Mouse (Mus musculus) megakaryocyte progenitor cell, adult 5-6 weeks (primary cell): ENCODE results near the gene Rbm4b. TPM values are rescaled to one million over a fixed set of nuclear protein-coding genes. Genes with fewer than 3 reads are reported as not detected.

Source experiments
- ATAC-seq: replicated peaks from 2 replicates; pipeline ENCODE4 v1.8.0; 2016; ENCODE audit warnings: mild to moderate bottlenecking, moderate TSS enrichment, inconsistent platforms; ENCODE audit not compliant: poor library complexity
- total RNA-seq, 2 experiments: library from RNA; stranded (forward) in 1 of 2; stranded (reverse) in 1 of 2; fragments of 157-497, 149-512 nt in 1 of 2; fragments of 200-1000 nt in 1 of 2; gene quantifications; 2 replicates each; pipeline versions ENCODE4 v1.2.3 to v1.2.4; 2015 to 2017

Gene Rbm4b
- total RNA-seq (2015) (8.5 and 12.3 TPM in 2 replicates), total RNA-seq (2017) (11.3 and 12.2 TPM in 2 replicates)

DNA sequence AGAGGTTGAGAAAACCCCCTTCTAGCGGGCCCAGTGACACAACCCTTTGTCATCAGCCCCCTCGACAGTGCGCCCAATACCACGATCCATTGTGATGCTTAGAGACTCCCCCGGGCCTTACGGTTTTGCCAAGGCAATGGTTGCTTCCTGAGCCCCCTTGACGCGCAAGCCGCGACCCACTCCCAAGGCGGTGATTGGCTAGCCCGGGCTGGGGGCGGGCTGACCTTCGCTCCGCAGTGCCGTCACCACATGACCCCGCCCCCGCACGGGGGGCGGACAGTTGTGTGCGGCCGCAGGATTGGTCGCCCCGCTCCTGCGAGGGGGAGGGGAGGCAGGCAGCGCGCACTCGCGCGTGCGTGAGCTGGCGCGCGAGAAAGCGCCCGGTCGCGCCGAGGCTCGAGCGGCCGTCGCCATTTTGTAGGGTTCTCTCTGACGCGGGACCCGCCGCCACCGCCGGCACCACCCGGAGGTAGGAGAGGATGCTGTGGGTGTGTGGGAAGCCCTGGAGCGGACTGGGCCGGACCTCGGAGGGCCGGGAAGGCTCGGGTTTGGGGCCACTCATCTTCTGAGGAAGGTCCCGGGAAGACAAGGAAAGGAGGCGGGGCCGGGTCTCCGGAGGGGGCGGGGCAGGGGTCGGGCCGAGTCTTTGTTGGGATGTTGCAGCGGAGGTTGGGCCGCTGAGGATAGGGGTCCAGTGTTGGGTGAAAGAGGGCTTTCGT, at the start of gene Rbm4b:
TSS of gene Rbm4b (plus strand) at position 305 of the 719 bp plus-strand sequence.
- ATAC-seq = peak; percentile 93

DNA sequence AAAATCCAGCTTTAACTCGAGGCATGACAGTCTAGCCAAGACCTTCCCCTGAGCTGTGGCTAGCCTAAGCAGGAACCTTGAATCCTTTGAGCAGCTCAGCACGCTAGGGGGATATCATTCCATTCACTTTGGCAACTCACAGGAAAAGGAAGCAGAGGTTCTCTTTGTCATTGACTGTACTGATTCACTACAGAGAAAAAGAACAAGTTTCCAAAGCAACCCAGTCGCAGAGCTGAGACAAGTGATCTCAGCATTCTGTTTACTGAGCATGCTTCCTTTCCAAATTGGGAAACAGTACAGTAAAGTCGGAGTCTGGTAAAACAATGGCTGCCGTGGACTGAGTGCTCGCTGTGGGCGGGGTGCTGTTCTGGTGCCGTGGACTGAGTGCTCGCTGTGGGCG, 47.5 kb upstream of the Rbm4b start:
- ATAC-seq = no peak

DNA sequence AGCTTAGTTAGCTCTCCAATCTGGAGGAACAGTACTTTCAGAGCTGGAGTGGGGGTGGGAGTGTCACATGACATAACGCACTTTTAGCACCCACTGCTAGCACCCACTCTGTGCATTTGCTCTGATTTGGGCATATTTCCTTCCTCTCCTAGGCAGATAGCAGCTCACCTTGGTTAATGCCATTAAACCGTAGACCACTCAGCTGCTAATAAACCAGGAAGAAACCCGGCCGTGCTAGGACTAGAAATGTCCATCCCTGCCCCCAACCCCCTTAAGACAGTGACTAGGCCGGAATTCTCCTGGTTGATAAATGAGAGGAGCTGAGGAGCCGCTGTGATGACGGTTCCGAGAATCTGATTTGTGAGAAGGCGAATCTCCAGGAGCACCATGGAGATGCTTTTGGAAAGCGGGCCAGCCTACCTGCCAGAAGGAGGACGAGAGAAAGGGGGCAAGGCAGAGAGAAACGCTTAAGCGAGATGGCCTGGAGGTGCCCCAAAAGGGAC, 45.1 kb upstream of the Rbm4b start, which contains the start of gene Sptbn2:
TSS of gene Sptbn2 (plus strand) at position 70 of the 503 bp plus-strand sequence.
- no peak for ATAC-seq

DNA sequence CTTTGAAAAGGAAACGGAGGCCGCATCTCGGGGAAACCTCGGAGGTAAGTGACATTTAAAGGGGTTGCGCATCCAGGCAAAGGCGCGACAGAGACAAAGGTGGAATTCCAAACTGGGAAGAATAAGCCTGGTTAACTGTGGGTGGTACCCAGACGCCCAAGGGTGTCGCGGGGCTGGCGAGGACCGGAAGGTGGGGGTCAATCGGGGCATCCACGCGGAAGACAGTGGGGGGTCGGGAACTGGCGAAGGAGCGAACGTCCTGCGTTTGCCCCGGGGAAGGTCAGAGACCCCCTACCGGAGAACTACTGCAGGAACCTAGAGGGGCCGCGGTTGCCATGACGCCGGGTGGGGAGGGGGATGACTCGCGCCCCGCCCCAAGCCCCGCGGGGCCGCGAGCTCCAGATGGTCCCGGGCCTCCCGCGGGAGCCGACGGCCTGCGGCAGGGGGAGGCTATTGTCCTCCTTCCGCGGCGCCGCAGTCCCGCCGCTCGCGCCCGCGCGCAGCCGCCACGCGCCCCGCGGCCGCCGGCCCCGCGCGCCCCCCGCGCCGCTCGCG, 44.6 kb upstream of the Rbm4b start:
- ATAC-seq = no peak

DNA sequence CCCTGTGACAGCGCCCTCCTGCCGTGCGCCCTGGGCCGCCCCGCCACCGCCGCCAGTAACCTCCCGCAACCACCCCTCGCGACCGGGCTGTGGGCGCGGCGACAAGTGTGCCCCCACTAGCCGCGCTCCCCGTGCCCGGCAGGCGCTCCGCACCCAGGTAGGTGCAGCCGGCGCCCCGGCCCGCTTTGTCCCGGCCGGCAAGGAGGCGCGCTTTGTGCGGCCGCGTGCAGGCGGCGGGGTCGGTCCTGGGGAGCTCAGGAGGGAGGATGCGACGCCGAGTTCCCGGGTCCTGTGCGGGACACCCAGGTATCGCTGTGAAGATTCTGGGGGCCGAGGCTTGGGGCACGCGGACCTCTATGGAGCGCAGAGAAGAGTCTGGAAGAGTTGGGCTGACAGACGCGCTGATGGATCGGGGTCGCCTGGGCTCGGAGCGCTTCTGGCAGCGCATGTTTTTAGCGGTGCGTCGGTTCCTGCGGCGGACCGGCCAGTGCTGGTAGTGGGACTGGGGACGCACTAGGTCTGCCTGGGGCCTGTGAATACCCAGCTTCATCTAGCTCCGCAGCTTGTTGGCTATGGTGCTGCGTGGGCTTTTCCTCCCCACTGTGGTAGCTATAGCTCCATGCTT, 44.0 kb upstream of the Rbm4b start:
- ATAC-seq = no peak

DNA sequence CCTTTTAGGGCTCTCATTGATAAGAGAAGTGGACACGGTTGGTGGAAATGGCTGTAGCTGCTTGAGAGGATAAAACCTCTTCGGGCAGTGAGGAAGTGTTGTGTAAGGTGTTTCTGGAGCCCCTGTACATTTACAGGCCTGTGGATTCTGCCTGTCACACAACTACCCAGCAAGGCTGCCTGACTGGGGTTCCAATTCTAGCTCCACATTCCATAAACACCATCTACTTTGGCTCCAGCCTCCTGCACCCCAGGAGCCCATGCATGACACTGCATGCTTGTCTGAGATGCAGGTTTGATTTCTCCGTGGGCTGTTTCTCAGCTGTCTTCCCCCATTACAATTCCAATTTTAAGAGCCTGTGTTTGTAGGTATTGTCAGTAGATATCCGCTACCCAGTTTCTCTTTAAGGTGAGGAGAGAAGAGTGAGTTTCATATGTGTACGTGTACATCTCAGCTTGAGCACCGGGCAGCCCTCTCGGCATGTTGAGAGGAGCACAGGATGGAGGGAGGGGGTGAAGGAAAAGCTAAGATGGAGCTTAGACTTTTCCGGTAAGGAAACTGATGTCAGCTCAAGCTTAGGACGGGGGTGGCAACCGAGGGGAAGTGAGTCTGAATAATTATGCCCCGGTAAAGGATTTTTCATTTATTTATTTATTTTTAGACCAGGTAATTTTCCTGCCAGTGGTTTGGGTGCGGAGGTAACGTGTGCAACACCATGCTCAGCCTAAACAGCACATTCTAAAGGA, 43.3 kb upstream of the Rbm4b start:
- ATAC-seq = no peak

DNA sequence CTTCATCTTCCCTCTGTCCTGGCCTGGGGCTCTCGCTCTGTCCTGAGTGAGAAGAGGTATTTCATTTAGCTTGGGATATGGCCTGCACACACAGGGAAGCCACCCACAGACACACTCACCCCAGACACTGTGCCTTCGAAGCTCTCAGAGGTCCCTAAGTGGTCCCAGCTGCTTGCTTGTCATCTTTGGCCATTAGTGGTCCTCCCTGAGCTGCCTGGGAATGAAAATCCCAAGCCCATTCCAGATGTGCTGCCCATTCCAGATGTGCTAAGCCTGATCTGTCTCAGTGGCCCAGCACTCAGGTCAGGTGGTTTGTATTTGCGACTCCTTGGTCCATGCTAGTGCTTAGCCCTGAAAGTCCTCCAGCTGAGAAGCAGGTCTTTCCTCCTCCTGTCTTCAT, 42.4 kb upstream of the Rbm4b start:
- ATAC-seq = no peak

DNA sequence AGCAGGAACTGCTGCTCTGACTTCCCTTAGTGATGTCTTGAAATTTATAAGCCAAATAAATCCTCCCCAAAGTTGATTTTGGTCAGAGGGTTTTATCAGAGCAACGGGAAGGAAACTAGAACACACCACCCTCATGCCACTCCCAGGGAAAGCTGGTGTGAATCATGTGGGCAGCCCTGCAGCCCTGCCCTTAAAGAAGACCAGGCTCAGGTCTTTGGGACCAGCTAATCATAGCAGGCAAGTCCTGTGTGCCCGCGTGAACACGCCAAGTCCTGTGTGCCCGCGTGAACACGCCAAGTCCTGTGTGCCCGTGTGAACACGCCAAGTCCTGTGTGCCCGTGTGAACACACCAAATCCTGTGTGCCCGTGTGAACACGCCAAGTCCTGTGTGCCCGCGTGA, 39.5 kb upstream of the Rbm4b start:
- ATAC-seq = no peak

DNA sequence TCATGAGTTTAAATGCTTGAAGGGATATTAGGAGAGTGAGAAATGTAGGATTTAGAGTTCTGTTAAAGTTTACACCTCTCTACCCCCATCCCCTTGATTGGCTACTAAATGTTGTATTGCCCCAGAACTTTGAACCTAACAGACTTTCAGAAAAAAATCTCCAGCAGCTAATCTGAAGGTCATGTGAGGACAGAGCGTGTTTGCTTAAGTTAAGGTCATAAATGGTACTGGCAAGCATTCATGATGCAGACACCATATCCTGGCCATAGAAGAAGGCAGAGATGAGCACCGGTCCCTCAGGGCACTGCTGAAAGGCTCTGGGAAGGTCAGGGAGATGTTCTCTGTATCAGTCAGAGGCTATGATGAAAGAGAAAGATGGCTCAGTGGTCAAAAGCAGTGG, 39.0 kb upstream of the Rbm4b start:
- ATAC-seq = no peak

DNA sequence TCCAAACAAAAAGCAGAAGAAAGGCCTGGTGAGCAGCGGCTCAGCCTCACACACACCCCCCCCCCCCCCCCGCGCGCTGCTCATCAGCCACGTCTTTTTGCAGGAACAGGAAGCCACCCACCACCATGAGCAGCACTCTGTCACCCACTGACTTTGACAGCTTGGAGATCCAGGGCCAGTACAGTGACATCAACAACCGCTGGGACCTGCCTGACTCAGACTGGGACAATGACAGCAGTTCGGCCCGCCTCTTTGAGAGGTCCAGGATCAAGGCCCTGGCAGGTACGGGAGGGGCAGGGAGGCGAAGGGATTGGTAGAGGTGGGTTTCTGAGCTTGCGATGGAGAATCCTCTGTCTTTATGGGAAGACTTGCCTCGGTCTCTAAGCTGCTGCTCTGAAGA, 37.6 kb upstream of the Rbm4b start:
- ATAC-seq = peak; percentile 58

DNA sequence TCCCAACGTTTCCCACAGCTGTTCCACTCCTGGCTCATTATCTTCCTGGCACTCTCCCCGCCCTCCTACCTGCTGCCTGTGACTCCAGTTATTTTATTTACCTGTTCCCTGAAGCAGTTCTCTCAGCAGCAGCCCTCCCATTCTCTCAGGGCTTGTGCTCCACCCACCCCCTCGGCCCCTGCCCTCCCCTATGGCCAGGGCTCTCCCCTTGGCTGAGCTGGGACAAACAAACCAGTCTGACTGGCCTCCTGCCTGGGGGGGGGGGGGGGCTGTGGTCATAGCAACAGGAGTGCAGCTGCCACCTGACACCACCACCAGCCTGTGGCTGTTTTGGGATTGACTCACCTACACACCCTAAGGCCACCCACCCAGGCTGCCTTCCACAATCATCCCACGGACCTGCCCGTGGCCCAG, 36.9 kb upstream of the Rbm4b start:
- no peak for ATAC-seq

DNA sequence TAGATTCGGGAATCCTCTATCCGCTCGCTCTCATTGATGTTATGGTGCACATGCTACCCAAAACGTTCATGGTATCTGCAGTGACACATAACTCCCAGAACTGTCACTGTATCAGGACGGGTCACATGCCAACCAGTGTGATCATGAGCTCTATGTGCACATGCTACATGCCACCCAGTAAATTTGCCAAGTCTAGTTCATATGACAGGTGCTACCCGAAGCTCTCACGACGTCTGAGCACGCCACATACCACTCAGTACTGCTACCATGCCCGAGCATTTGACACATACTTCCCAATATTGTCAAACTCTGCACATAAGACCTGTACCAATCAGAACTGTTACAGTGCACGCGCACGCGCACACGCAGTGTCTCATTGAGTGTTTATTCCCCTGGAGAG, 36.2 kb upstream of the Rbm4b start:
- no peak for ATAC-seq

DNA sequence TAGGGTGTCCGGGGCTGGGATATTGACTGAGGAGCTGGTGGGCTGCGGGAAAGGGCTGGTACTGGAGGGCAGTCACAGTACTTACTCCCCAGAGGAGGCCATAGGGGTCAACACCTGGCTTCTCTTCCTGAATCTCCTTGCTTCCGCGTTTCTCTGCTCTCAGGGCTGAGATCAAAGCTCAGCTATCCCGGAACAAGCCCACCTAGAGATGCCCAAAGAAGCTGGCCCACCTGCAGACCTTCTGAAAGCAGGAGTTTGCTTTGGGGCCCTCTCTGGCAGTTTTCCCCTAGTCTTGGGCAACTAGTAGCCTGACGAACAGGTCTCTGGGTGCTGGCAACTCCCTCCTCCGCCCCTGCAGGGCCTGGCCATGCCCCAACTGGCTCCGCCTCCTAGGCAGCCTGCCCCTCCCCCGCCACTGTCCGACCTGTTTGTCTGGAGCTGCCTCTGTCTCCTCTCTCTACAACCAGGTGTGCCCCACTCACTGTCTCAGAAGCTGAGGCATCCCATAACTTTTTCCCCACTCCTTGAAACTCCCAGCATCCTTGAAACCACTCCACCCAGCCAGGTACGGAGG, 35.5 kb upstream of the Rbm4b start:
- no peak for ATAC-seq

DNA sequence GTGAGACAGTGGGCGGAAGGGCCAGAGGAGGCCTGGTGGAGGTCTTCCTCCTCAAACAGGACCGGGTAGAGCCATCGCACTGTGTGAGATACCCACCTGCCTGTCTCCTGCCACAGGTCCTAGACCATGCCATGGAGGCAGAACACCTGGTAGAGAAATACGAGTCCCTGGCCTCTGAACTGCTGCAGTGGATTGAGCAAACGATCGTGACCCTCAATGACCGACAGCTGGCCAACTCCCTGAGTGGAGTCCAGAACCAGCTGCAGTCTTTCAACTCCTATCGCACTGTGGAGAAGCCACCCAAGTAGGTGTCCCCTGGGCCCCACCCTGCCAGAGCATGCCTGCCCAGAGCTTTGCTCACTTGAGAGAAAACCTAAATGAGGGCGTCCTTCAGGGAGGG, 27.1 kb upstream of the Rbm4b start:
- ATAC-seq = no peak

DNA sequence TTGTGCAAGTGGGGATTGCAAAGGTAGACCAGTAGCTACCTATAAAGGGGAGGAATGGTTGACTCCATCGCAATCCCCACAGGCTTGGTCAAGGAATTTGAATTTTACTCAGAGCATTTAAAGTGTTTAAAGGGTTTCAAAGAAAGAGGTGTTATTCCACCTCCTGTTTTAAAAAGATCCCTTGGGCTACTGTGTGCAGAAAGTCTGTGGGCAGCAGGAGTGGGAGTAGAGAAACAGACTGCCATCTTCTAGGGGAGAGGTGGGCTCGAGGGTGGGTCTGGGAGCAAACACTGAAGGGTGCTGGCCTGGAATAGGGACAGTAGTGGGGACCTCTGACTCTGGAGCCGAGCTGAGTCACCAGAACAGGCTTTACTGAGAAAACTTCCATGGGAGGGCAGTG, 23.2 kb upstream of the Rbm4b start:
- no peak for ATAC-seq

DNA sequence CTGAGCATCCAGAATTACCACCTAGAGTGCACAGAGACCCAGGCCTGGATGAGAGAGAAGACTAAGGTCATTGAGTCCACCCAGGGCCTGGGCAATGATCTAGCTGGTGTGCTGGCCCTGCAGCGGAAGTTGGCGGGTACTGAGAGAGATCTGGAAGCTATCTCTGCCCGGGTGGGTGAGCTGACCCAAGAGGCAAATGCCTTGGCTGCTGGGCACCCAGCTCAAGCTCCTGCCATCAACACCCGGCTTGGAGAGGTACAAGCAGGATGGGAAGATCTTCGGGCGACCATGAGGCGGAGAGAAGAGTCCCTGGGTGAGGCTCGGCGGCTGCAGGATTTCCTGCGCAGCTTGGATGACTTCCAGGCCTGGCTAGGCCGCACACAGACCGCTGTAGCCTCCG, 18.4 kb upstream of the Rbm4b start:
- no peak for ATAC-seq

DNA sequence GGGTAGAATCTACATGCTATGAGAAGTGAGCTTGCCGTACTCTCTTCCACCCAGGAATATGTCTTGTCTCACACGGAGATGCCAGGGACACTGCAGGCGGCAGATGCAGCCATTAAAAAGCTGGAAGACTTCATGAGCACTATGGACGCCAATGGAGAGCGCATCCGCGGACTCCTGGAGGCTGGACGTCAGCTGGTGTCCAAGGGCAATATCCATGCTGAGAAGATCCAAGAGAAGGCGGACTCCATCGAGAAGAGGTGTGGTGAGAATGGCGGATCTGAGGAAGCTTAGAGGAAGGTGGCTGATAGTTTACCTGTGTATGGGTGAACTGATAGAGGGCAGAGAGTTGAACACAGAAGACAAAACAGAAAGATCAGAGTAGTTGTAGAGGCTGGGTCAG, 17.2 kb upstream of the Rbm4b start:
- ATAC-seq = no peak

DNA sequence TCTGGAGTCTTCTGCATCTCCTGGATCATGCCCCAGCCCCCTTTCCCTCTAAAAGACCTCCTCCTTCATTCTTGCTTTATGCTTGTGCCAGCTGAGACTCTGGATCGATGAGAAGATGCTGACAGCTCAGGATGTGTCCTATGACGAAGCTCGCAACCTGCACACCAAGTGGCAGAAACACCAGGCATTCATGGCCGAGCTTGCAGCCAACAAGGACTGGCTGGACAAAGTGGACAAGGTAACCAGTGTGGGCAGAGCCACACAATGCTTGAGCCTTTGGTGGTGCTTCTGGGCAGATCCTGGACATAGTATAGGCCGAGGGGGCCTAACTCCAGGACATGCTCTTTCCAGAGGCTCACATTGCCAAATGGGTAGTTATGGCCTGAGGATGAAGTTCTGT, 16.5 kb upstream of the Rbm4b start:
- ATAC-seq = no peak

DNA sequence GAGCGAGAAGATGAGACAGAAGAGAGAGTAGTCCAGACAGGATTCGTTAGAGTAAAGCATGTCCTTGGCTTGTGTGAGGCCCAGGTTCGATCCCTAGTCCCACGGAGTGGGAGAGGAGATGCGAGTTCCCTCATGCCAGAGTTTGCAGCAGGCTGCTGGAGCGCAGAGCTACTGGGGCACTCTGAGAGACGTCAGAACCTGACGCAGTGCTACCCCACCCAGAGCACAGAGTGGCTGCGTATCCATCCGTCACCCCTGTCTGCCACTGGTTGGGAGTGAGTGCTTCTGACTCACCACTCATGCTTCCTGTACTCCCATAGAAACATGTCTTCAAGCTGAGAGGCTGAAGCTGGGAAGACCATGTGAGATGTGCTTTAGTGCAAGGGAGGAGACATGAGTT, 14.8 kb upstream of the Rbm4b start:
- ATAC-seq = no peak

DNA sequence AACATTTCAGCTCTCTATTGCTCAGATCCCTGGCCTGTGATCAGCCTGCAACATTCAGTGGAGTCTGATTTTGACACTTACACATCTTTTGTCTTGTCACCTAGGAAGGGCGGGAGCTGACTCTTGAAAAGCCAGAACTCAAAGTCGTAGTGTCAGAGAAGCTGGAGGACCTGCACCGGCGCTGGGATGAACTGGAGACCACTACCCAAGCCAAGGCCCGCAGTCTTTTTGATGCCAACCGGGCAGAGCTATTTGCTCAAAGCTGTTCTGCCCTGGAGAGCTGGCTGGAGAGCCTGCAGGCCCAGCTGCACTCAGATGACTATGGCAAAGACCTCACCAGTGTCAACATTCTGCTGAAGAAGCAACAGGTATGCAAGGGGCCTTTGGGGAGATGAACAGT, 14.1 kb upstream of the Rbm4b start:
- no peak for ATAC-seq

DNA sequence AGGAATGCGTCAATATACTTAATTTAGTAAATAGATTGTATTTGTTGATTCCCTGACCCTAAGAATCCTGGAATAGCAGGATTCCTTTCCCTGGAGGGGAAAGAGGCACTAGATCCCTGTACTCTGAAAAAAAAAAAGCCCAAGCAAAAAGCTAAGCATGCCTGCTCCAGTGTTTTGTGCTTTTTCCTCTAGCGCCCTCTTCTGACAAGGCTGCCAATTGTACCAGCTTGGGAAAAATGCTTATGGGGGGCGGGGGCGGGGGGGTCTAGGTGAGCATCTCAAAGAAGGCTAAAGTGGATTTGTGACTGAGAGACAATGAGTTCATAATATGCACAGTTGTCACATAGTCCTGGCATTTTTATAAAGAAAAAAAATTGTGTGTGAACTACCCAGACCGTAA, 12.8 kb upstream of the Rbm4b start:
- no peak for ATAC-seq
